Mouse (Mus musculus) thymus, postnatal 0 days (tissue): ENCODE measurements around the gene Mast4. TPM values are rescaled to one million over a fixed set of nuclear protein-coding genes. Genes with fewer than 3 reads are reported as not detected.

Experiments
- DNase-seq: peaks from one replicate; pipeline ENCODE4 v3.0.0-alpha.2; 2015; ENCODE audit warnings: low spot score
- polyA plus RNA-seq: library from polyadenylated mRNA; unstranded; fragments of >200 nt; fragmentation: Nextera tagmentation; extraction: Ambion mirVana; gene quantifications from 2 replicates; pipeline ENCODE4 v1.2.1, GENCODE M21; 2015

Gene Mast4
- polyA plus RNA-seq, 1 experiment from 2014 or later, result 25.4 TPM

DNA sequence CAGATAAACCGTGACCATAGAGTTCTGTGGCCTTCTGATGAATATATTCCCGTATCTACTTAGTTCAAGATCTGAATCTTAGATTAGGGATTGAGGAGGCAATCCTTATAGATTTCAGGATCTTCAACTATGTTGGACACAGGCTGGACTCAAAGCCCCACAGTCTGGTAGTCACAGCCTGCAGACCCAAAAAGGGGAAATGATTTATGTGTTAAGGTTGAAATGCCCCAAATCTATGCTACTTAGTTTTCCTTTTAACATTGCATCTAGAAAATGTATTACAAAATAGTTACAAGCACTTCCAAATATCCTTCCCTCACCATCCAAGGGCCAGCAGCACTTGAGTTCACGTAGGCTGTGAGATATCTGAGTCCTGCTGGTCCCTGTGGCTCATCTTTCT is 633.6 kb downstream of the Mast4 start:
- no peak for DNase-seq

DNA sequence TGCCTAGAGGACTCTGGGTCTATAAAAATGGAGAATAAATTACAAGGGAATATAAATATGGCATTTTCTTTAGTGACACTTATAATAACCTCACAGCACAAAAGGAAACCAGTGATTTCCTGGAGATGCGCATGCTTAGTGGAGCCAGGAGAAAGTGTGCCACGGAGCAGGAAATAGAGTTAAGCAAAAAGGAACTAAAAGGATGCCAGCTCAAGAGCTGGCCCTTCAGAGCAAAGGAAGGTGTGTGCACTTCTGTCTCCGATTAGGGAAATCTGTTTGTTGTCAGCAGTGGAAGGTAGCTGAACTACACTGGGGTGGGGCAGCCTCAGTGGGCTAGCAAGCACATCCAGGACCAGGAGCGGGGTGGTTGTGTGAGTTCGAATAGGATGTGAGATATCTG is 634.1 kb downstream of the Mast4 start:
- no peak for DNase-seq

DNA sequence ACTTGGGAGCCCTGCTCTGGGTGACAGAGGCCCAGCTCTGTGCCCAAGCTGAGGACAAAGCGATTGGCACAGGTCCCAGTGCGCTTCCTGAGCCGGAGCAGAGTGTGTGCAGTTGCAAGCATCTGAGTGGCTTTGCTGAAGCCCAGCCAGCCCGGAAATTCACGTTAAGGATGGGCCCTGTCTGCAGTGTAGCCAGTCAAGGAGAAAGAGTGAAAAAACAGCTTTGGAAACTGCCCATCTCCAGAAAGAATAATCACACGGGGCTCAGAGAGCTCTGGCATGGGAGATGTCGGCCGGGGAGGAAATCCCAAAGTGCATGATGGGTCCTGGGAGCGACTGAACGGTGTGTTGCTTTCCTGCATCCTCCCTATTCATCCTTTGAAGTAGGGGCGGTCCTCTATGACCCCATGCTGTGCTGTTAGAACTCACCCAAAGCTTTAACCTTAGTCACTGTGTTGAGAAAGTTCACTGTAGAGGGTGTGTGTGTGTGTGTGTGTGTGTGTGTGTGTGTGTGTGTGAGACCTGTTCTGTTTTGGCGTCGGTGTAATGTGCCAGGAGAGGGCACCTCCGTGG is 635.5 kb downstream of the Mast4 start:
- no peak for DNase-seq

DNA sequence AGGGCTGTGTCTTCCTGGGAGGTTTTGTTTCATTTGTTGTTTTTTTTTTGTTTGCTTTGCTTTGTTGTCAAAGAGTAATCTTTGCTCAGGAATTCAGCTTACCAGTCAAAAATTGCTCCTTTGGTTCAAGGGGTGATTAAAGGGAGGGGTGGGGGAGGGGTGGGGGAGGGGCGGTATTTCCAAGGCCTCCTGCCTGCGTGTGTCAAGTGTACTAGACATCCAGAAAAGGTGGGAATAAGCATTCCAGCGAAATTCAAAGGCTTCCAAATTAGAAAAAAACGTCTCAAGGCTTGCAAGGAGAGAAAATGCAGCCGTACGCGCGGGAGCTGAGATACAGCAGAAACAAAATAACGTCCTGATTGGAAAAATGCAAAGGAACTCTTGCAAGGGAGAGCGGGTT is 636.0 kb downstream of the Mast4 start:
- no peak for DNase-seq

DNA sequence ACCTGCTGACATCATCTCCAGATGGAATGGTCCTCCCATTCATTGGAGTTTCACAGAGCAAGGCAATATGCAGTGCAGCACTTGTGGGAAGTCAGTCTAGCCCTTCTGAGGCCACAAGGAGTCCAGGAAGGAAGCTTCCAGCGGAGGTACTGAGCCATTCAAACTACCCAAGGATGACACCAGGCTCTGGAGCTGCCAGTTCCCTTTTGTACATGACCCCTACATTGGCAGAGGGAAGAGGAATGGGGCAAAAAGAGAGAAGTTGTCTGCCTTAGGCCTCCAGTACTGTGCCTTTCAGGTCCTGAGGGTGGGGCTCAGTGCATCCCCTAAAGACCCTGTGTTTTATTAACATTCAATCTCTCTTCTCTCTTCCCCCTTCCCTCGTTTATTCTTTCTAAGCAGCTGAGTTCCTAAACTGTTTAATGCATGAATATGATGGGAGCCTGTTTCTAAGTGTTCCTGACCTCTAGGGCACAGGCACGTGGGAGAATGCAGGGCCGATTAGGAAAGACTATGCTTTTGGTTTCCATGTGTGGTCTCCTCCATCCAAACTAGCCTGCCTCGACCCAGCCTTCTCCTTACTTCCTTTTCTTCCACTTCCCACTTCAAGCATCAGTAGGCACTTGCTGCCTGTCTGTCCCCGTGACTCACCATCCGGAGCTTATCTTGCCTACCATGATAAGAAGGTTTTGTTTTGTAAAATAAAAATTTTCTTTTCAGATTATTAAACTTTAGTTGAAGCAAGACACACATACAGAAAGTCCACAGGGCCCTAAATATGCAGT is 639.0 kb downstream of the Mast4 start:
- DNase-seq, result no peak

DNA sequence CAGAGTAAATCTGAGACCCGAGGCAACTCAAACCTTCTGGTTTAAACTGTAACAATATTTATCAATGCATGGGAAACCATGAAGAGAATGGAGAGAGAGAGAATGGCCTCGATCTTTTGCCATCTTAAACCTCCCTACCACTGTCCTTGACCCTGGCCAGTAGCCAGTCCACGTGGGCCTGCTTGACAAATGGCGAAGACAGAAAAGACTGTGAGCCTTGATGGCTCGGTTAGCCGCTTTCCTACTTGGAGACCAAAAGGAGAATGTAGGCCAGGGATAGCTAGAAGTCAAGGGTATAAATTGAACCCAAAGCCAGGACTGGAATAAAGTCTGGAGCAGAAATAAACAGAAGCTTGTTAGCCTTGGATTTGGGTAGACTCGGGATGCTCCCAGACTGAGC is 640.1 kb downstream of the Mast4 start:
- no peak for DNase-seq

DNA sequence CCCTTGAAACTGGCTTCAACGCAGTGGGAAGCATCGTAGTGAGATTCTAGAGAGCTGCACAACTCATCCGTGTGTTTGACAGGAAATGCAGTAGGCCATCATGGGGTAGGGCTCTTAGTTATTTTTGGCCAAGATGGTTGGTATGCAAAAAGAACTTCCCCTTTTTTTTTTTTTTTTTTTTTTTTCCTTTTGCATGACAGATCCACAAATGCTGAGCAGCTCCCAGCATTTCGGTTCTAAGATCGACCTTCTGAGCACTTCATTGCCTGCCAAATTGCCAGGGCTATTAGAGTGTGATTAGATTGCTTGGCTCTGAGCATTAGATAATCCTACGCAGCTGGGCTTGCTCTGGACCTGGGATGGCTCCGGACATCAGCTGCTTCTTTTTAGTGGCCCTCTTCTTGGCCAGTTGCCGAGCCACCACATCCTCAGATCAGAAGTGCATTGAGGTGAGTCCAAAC is 640.9 kb downstream of the Mast4 start, which contains the start of gene Cd180:
Cd180 (plus strand) TSS at position 218 of the 461 bp plus-strand sequence.
- peak; percentile 12 for DNase-seq

DNA sequence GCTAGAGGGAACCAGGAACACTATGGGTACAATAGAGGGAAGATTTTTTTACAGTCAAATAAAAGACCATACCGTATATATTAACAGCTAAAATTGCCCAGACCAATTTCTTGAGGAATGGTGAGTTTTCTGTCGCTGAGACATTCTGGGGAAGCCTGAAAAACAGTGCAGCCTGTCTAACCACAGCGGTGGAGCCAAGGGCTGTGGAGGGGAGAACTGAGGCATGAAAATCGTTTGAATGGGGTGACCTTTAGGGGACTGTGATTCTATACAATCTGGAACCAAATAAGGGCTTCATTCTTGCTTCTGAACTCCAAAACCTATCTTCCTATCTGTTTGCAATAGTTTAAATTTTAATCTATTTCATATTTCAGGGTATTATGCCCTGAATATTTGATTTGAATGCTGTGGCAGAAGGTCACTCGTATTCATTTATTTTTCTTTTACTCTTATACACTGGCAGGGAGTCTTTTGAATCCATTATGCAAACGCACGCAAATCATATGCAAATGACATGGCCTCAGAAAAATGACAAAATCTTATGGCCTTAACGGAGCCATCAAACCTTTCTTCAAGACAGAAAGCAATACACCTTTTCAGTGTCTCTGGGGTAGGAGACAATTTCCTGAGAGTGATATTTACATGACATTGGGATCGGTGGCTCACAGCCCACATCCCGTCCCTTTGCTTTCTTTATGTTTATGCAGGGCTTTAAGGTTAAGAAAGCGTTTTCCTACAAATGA is 642.7 kb downstream of the Mast4 start:
- DNase-seq, result no peak

DNA sequence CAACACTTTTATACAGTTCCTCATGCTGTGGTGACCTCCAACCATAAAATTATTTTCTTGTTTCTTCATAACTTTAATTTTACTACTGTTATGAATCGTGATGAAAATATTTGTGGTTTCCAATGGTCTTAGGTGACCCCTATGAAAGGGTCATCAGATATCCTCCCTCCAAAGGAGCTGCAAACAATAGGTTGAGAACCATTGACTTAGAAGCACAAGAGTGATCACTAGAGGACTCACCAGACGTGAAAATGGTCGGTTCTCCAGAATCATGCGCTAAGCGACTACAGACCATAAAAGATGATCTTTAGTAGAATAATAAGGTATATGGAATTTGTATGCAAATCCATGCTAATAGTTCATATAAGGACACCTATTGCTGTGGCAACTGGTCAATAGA is 644.1 kb downstream of the Mast4 start:
- DNase-seq, result no peak

DNA sequence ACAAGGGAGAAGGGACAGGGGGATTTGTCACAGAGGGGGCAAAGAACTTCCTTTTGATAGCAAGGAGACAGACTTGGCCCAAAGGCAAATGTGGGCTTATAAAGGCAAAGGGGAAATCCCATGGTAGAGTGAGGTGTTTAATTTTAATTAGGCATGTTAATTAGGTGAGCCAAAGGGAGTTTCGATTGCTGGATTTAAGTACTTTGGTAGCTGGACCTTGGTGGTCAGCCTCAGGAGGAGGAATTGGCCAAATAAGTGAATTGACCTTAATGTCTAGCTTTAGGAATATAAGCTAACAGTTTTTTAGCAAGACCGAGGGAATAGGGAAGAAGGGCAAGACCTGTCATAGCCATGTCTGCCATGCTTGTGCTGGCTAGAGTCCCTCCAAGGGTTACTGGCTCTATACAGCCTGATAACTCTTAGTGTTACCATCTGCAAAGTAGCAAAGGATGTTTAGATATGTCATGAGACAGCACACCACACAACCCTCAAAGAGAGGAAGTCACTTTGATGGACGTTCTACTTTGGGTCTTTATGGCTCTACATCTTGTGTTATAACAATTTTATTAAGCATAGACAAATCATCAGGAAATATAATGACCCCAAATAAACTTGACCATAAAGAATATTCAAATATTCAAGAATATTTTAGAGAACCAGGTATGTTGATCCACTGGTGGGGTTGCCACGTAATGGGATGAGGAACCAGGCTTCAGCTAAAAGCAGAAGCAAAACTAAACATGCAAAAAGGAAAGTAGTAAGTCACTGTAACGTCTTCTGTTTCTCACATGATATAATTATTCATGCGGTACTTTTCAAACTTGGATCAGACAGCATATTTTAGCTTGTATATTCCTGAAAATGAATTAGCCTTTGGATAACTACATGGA is 644.9 kb downstream of the Mast4 start:
- DNase-seq, result no peak

DNA sequence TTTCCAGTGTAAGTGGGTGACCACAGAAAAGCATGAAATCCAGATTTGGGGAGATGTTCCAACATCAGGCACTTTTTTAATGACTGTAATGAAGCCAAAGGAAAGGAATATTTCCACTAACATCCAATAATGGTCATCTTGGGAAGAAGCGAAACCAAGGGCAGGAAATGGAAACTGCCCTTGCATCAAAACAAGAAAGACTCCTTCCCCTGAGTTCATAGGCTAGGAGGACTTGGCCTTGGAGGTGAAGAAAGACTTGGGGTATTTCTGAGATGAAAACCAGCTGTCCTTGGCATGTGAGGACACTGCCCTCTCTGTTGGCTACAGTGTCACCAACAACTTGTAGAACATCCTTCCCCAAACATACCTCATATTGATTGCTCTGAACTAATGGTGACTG is 646.2 kb downstream of the Mast4 start:
- no peak for DNase-seq

DNA sequence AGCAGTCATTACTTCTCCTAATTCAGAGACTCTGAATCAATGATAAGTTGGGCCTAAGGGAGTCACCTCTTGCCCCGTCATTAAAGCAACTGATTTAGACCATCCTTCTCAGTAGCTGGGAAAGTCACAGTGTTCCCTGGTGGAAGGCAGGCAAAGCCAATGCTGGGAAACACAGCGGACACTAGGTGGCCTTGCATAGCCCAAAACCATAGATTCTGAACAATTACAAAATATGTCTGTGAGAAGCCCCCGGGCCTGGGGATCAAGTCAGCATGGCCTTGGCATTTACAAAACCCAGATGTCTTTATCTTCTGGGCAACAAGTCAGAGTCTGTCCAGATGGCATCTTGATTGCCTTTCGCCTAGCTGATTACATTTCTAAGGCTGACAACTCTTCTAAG is 649.4 kb downstream of the Mast4 start:
- no peak for DNase-seq
